Mouse (Mus musculus): Measurements from ENCODE around the gene Lrr1.
"Not testable (repeated sequence)": the region's sequence is repeated elsewhere in the genome, so short reads cannot be mapped to it uniquely, and the experiment has no call there.

Gene Lrr1

DNA sequence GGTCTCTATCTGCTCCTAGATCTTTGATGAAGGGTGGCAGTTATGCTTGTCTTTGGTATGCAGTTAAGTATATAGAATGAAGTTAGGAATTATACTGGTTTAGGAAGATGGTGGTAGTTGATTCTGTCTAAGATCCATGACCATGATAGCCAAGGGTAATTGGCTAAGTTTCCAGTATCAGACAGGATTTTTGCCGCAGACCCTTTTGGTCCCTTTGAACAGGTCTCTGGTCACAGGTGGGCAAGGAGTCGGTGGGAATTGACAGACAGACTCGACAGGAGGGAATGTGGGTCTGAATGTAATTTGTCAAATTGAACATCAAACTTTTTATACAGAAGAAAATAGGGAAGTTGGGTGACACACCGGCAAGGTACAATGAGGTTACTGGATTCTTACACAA is 5.0 kb upstream of the Lrr1 start:
- in situ Hi-C loops (cut with MseI, MboI) = not testable (repeated sequence)

GRCm38 (mm10) chr12:69164904-69165303 is 3.7 kb upstream of the Lrr1 start:
- in situ Hi-C loops (cut with MseI, MboI) = no loop called here

DNA sequence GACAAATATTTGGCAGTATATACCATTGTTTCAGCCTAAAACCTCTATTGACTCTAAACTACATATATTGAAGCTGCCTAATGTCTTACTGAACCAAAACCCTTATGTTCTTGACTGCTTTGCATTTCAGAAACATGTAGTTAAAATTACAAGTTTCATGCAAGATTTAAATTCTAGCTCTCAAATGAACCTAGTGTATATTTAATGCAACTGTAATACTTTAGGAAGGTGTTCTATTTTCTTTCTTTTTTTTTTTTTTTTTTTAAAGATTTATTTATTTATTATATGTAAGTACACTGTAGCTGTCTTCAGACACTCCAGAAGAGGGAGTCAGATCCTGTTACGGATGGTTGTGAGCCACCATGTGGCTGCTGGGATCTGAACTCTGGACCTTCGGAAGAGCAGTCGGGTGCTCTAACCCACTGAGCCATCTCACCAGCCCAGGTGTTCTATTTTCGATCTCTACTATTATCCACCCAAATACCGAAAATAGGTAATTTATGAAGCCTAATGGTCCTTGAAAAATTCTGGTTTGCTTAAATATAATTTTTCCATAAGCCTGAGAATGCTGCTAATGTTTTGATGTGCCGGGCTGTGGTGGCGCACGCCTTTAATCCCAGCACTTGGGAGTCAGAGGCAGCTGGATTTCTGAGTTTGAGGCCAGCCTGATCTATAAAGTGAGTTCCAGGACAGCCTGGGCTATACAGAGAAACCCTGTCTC is 1.6 kb upstream of the Lrr1 start:
- in situ Hi-C loops (cut with MseI, MboI) = not testable (repeated sequence)

- in situ Hi-C loops (cut with MseI, MboI) = no loop called here
These were observed 756 bp upstream of the Lrr1 start for GRCm38 (mm10) chr12:69167656-69168460.

DNA sequence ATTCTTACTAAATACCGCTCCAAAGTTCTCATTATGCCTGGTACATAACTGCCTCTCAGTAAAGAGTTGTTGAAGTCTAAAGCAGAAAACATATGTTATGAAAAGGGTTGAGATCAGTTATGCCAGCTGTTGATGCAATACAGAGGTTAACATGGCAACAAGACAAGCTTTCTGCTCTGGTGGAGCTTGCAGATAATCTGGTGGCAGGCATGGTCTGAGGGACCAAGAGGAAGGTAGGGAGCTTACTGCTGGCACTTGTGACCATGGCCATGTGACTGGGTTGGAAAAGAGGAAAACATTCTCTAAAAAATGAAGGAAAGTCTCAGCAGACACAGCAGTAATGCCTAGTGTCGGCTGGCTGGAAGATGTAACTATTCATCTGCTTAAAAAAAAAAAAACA is 2.7 kb downstream of the Lrr1 start:
- in situ Hi-C loops (cut with MseI, MboI) = no loop called here

GRCm38 (mm10) chr12:69175975-69176374 is 7.4 kb downstream of the Lrr1 start:
- in situ Hi-C loops (cut with MseI, MboI) = no loop called here

DNA sequence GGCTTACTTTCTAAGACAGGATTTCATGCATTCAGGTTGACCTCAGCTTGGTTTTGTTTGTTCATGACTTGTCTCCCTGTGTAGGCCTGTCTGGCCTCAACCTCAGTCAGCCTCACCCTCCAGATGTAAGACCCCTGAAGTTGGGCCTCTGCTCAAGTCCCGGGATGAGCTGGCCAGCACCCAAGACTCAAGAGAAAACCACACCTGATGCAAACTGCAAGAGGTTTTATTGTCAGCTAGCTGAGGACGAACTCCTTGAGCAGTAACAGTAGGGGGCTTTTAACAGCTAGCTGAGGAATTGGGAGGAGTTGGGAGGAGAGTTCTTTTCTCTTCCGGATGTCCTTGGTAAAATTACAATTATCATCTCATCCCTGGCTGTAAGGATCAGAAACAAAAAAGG is 8.9 kb downstream of the Lrr1 start:
- in situ Hi-C loops (cut with MseI, MboI) = no loop called here

DNA sequence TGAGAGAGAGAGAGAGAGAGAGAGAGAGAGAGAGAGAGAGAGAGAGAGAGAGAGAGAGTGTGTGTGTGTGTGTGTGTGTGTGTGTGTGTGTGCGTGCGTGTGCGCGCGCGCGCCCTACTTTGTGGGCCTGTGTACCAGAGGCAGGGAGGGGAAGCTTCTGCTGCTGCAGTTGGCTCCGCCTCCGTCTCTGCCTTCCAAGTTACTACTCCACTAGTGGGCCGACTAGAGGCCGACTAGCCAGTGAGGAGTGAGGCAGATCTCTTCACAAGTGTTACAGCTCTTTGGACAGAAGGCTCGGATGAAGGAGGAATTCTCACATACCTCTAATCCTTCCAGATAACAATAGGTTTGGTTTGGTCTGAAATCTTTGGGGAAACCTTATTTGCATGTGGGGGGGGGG is 10.8 kb downstream of the Lrr1 start:
- in situ Hi-C loops (cut with MseI, MboI) = no loop called here

- in situ Hi-C loops (cut with MseI, MboI) = no loop called here
These were observed 13.2 kb downstream of the Lrr1 start for GRCm38 (mm10) chr12:69181800-69182199.

GRCm38 (mm10) chr12:69183583-69184308 is 15.1 kb downstream of the Lrr1 start, which contains the start of the genes Rpl36al and Mgat2:
Rpl36al (minus strand) TSS chr12:69184083.
Mgat2 (plus strand) TSS chr12:69184157.
- in situ Hi-C loops (cut with MseI, MboI) = no loop called here

- in situ Hi-C loops (cut with MseI, MboI) = no loop called here
These were observed 16.0 kb downstream of the Lrr1 start for GRCm38 (mm10) chr12:69184342-69185295.

- in situ Hi-C loops (cut with MseI, MboI) = no loop called here
These were observed 16.8 kb downstream of the Lrr1 start for GRCm38 (mm10) chr12:69185371-69185770.

DNA sequence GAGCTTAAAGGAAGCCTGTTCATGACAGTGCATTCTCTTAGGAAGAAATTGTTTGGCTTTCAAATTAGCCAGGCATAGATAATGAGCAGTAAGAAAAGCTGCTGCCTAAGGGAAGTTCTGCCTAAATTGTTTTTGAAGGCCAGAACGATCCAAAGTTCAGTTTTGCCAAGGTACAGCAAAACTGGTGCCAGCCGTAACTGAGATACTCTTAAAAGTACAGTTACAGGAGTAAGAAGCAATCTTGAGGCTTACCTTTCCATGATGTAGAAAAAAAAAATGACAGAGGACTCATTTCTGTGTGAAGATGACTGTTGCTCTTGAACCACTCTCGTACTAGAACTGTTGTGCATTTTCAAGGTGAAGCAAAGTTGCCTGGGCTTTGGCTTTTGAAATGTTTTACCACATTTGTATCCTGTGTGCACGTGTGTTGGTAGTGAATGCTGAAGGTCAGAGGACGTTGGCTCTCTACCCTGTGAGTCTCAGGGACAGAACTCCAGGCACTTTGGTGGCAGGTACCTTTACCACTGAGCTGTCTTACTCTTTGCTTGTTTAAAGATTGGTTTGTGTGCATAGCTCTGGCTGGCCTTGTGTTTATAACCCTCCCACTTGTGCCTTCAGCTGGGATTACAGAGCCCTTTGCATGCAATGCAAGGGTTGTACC is 18.3 kb downstream of the Lrr1 start:
- in situ Hi-C loops (cut with MseI, MboI) = no loop called here

DNA sequence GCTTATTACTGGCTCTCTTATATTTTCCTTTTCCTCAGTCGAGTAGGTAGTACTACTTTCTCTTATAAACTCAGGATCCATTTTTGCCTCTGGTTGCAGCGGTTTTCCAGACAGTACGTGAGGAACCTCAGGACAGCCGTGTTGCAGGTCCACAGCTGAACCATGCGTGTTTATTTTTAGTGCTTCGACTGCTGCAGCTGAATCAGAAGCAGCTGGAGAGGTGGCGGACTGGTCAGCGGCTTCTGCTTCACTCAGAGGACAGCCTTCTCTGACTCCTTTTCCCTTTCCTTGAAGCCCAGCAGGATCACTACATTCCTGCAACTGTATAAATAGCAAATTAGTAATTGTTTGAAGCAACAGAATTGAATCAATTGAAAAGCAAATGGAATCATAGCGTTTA is 21.5 kb downstream of the Lrr1 start:
- in situ Hi-C loops (cut with MseI, MboI) = no loop called here

DNA sequence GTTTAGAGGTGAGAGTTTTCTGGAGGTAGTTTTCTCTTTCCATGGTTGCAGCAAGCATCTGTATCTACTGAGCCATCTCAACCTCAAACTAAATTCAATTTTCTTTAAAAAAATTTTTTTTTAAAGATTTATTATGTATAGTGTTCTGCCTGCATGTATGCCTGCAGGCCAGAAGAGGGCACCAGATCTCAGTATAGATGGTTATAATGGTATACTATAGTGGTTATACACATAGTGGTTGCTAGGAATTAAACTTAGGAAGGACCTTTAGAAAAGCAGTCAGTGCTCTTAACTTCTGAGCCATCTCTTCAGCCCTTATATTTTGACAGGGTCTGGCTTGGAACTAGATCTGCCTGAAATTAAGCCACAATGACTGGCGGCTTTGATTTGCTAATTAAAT is 21.9 kb downstream of the Lrr1 start:
- in situ Hi-C loops (cut with MseI, MboI) = no loop called here

DNA sequence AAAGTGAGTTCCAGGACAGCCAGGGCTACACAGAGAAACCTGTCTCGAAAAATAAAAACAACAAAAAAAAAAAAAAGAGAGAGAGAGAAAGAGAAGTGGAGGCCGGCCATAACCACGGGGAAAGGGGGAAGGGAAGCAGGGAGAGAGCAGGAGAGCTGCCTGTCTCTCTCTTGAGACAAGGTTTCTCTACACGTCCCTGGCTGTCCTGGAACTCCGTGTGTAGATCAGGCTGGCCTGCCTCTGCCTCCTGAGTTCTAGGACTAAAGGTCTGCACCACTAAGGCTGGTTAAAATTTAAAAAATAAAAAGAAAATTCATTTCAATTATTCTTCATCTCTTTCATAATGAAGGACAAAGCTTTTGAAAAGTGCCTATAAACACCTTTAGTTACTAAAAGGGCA is 22.8 kb downstream of the Lrr1 start:
- in situ Hi-C loops (cut with MseI, MboI) = no loop called here

DNA sequence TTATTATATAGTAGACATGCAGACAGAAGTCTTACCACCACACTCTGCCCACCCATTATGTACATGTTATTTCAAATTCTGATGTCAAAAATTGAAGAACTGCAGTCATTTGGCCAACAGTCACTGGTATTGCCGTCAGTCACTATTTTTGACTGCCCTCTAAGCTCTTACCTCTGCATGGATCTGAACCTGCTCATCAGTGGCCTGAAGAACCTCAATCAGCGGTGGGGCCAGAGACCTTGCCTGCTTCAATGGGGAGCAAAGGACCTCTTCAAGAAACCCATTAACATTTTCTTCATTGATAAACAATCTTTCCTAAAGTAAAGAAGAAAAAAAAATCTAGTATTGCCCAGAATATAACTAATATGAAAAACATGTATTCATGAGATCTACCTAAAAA is 24.0 kb downstream of the Lrr1 start:
- in situ Hi-C loops (cut with MseI, MboI) = no loop called here

- in situ Hi-C loops (cut with MseI, MboI) = no loop called here
These were observed 28.1 kb downstream of the Lrr1 start, which contains the start of gene Gm49383 for GRCm38 (mm10) chr12:69196444-69197377. Gm49383 (minus strand) TSS chr12:69197104.

- in situ Hi-C loops (cut with MseI, MboI) = no loop called here
These were observed 29.0 kb downstream of the Lrr1 start for GRCm38 (mm10) chr12:69197378-69198163.
